Mouse (Mus musculus): Measurements from ENCODE around the gene Steap3. TPM values are rescaled to one million over a fixed set of nuclear protein-coding genes. Genes with fewer than 3 reads are reported as not detected.

Gene Steap3
- 12.0 and 17.7 TPM in 2 replicates for polyA plus RNA-seq (2015; fragmentation: Nextera tagmentation; extraction: Ambion mirVana)

DNA sequence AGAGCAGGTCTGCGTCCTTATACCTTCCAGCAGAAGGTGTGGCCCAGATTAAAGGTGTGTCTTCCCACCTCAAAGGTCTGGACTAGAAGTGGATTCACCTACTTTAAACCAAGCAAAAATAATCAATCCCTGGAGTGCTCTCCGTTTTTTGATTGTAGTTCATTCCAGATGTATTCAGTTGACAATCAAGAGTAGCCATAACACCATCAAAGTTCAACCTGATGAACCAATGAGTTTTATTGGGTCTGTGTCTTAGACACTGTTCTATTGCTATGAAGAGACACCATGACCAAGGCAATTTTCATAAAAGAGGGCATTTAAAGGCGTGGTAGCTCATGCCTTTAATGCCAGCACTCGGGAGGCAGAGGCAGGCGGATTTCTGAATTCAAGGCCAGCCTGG lies at the start of gene Steap3:
Steap3 (minus strand) TSS at position 101 of the 400 bp plus-strand sequence.

Other genes starting within 250 kb of the Steap3 start
- gene Tmem37, start 198.6 kb downstream of the Steap3 start, polyA plus RNA-seq (2015; fragmentation: Nextera tagmentation; extraction: Ambion mirVana), result 25.1 and 28.8 TPM in 2 replicates
- gene Dbi, start 151.6 kb downstream of the Steap3 start, polyA plus RNA-seq (2015; fragmentation: Nextera tagmentation; extraction: Ambion mirVana), result 1,191 and 1,212 TPM in 2 replicates
- gene 3110009E18Rik, start 151.5 kb downstream of the Steap3 start, polyA plus RNA-seq (2015; fragmentation: Nextera tagmentation; extraction: Ambion mirVana), result 13.0 and 18.0 TPM in 2 replicates
- not detected in 2 replicates for gene C1ql2, start 67.9 kb upstream of the Steap3 start, polyA plus RNA-seq (2015; fragmentation: Nextera tagmentation; extraction: Ambion mirVana)
- 3.5 and 3.9 TPM in 2 replicates for gene Marco, start 232.3 kb upstream of the Steap3 start, polyA plus RNA-seq (2015; fragmentation: Nextera tagmentation; extraction: Ambion mirVana)

All from adrenal gland, postnatal 0 days (tissue).